Mouse (Mus musculus) lung, embryonic 14.5 days (tissue): ENCODE results near the gene Limk1. TPM values are rescaled to one million over a fixed set of nuclear protein-coding genes. Genes with fewer than 3 reads are reported as not detected.

Experiments
- ATAC-seq: fragments of 200-750 bp; cut with Nextera tagmentation; 2 replicates; pipeline ENCODE4 v1.8.0; 2017; ENCODE audit warnings: mild to moderate bottlenecking, moderate TSS enrichment, moderate library complexity; ENCODE audit not compliant: insufficient read depth
- DNase-seq: peaks from one replicate; pipeline ENCODE4 v3.0.0-alpha.2; 2015
- H3K27ac ChIP-seq: fragments of 300-500 bp; sonication (generic); 2 replicates; pipeline ENCODE4 v1.5.1; 2014; ENCODE audit warnings: low read depth, mild to moderate bottlenecking, moderate library complexity
- H3K27me3 ChIP-seq: fragments of 300-500 bp; sonication (generic); 2 replicates; pipeline ENCODE4 v1.6.1; 2014; ENCODE audit warnings: low read length, control low read depth; ENCODE audit not compliant: insufficient read depth
- H3K36me3 ChIP-seq: fragments of 300-500 bp; sonication (generic); 2 replicates; pipeline ENCODE4 v1.6.1; 2014; ENCODE audit warnings: control low read depth; ENCODE audit not compliant: insufficient read depth
- H3K4me1 ChIP-seq: fragments of 300-500 bp; sonication (generic); 2 replicates; pipeline ENCODE4 v1.6.1; 2014; ENCODE audit warnings: antibody characterized with exemption, control low read depth; ENCODE audit not compliant: insufficient read depth
- H3K4me2 ChIP-seq: fragments of 300-500 bp; sonication (generic); 2 replicates; pipeline ENCODE4 v1.6.1; 2014; ENCODE audit warnings: mild to moderate bottlenecking
- H3K4me3 ChIP-seq: fragments of 300-500 bp; sonication (generic); 2 replicates; pipeline ENCODE4 v1.5.1; 2014; ENCODE audit warnings: low read depth, low read length
- H3K9ac ChIP-seq: fragments of 300-500 bp; sonication (generic); 2 replicates; pipeline ENCODE4 v1.6.1; 2014
- H3K9me3 ChIP-seq: fragments of 300-500 bp; sonication (generic); 2 replicates; pipeline ENCODE4 v1.6.1; 2016; ENCODE audit warnings: low read depth, low read length, control low read depth
- CTCF ChIP-seq: IDR thresholded peaks from 2 replicates; pipeline ENCODE4 v1.5.1; 2016; ENCODE audit warnings: antibody characterized with exemption, low read depth
- WGBS: fragments of 180-500 bp; shearing (Covaris S2); extraction: QIAGEN DNeasy Blood & Tissue Kit; methylation state at CpG from one replicate; pipeline ENCODE4 v1.1.7; 2014; 5-methylcytosine and 5-hydroxymethylcytosine counted together
- polyA plus RNA-seq: library from polyadenylated mRNA; unstranded; fragments of >200 nt; fragmentation: Nextera tagmentation; extraction: Ambion mirVana; gene quantifications from 2 replicates; pipeline ENCODE4 v1.2.1, GENCODE M21; 2014

Limk1 gene
- polyA plus RNA-seq, 1 experiment from 2014 or later, result 10.0 TPM

- H3K27ac ChIP-seq, result no peak overlapping the region
- WGBS, result 64% methylated on average over 3 of the region's 3 CpGs
- no peaks in the 10 kb centered on the region for H3K9me3 ChIP-seq
- H3K9ac ChIP-seq, result no peak overlapping the region
- no peaks in the 10 kb centered on the region for H3K4me1 ChIP-seq
- ATAC-seq (peak; percentile 9; the same call in 1 of the 2 replicates), DNase-seq (peak; percentile 61)
- TF ChIP-seq CTCF, result peak; percentile 86
- H3K36me3 ChIP-seq, result peaks cover 53% of the 10 kb centered on the region
- no peak overlapping the region for H3K4me2 ChIP-seq
- H3K27me3 ChIP-seq, result no peaks in the 10 kb centered on the region
- H3K4me3 ChIP-seq, result no peak overlapping the region
Observed at GRCm38 (mm10) chr5:134617071-134617470, 71.3 kb downstream of the Limk1 start.

- Histone ChIP-seq H3K27me3 (no peaks in the 10 kb centered on the region), H3K9ac (no peak overlapping the region), H3K27ac (no peak overlapping the region), H3K4me1 (no peaks in the 10 kb centered on the region), H3K4me2 (no peak overlapping the region), H3K9me3 (no peaks in the 10 kb centered on the region), H3K36me3 (peaks cover 40% of the 10 kb centered on the region), H3K4me3 (no peak overlapping the region)
- no peak for TF ChIP-seq CTCF
- DNase-seq (no peak), ATAC-seq (no peak)
- 57% methylated on average over 4 of the region's 4 CpGs for WGBS
Observed at GRCm38 (mm10) chr5:134615780-134616179, 72.6 kb downstream of the Limk1 start.

GRCm38 (mm10) chr5:134615380-134615779 is 73.0 kb downstream of the Limk1 start:
- Histone ChIP-seq H3K4me3 (no peak overlapping the region), H3K4me1 (no peaks in the 10 kb centered on the region), H3K9me3 (no peaks in the 10 kb centered on the region), H3K27ac (no peak overlapping the region), H3K4me2 (no peak overlapping the region), H3K27me3 (no peaks in the 10 kb centered on the region), H3K36me3 (peaks cover 36% of the 10 kb centered on the region), H3K9ac (no peak overlapping the region)
- ATAC-seq, result no peak
- no peak for DNase-seq
- 83% methylated on average over 8 of the region's 8 CpGs for WGBS
- TF ChIP-seq CTCF, result no peak

GRCm38 (mm10) chr5:134614802-134615201 is 73.6 kb downstream of the Limk1 start, which contains the start of gene Lat2:
Gene Lat2, minus strand, starts transcription at chr5:134615025.
- WGBS, result 75% methylated on average over 7 of the region's 7 CpGs
- H3K4me3 ChIP-seq, result no peak within 1 kb of the TSS
- peaks cover 31% of the 10 kb centered on the region for H3K36me3 ChIP-seq
- no peak within 1 kb of the TSS for H3K4me2 ChIP-seq
- no peak for DNase-seq
- H3K9ac ChIP-seq, result no peak within 1 kb of the TSS
- H3K4me1 ChIP-seq, result no peaks in the 10 kb centered on the region
- ATAC-seq, result no peak
- H3K27me3 ChIP-seq, result no peaks in the 10 kb centered on the region
- no peak for TF ChIP-seq CTCF
- no peak within 1 kb of the TSS for H3K27ac ChIP-seq
- H3K9me3 ChIP-seq, result no peaks in the 10 kb centered on the region

GRCm38 (mm10) chr5:134614296-134614695 is 74.1 kb downstream of the Limk1 start:
- H3K4me2 ChIP-seq, result no peak overlapping the region
- H3K4me1 ChIP-seq, result no peaks in the 10 kb centered on the region
- no peaks in the 10 kb centered on the region for H3K27me3 ChIP-seq
- TF ChIP-seq CTCF, result no peak
- WGBS, result 81% methylated on average over 8 of the region's 8 CpGs
- H3K27ac ChIP-seq, result no peak overlapping the region
- H3K9me3 ChIP-seq, result no peaks in the 10 kb centered on the region
- no peak overlapping the region for H3K4me3 ChIP-seq
- ATAC-seq, result no peak
- no peak overlapping the region for H3K9ac ChIP-seq
- no peak for DNase-seq
- H3K36me3 ChIP-seq, result peaks cover 26% of the 10 kb centered on the region

- no peak for ATAC-seq
- H3K27ac ChIP-seq, result no peak overlapping the region
Observed at GRCm38 (mm10) chr5:134613727-134614126, 74.7 kb downstream of the Limk1 start.

GRCm38 (mm10) chr5:134611810-134612521 is 76.4 kb downstream of the Limk1 start:
- no peak for DNase-seq
- 32% methylated on average over 8 of the region's 8 CpGs for WGBS
- peaks cover 4% of the 10 kb centered on the region for H3K36me3 ChIP-seq
- no peaks in the 10 kb centered on the region for H3K4me1 ChIP-seq
- H3K27me3 ChIP-seq, result no peaks in the 10 kb centered on the region
- no peak overlapping the region for H3K9ac ChIP-seq
- no peak overlapping the region for H3K27ac ChIP-seq
- ATAC-seq, result no peak
- no peak overlapping the region for H3K4me3 ChIP-seq
- no peaks in the 10 kb centered on the region for H3K9me3 ChIP-seq
- H3K4me2 ChIP-seq, result no peak overlapping the region
- no peak for TF ChIP-seq CTCF

More at GRCm38 (mm10) chr5:134613727-134614126, 74.7 kb downstream of the Limk1 start:
- H3K9ac ChIP-seq, result no peak overlapping the region
- H3K4me1 ChIP-seq, result no peaks in the 10 kb centered on the region
- DNase-seq, result no peak
- WGBS, result 83% methylated on average over 9 of the region's 9 CpGs
- no peak overlapping the region for H3K4me2 ChIP-seq
- H3K36me3 ChIP-seq, result peaks cover 20% of the 10 kb centered on the region
- H3K27me3 ChIP-seq, result no peaks in the 10 kb centered on the region
- no peaks in the 10 kb centered on the region for H3K9me3 ChIP-seq
- H3K4me3 ChIP-seq, result no peak overlapping the region
- no peak for TF ChIP-seq CTCF
